Mouse (Mus musculus): ENCODE measurements at regions not wholly inside any gene's neighbourhood (a gene's known extent, or its start where the extent isn't known, plus 50 kb on each side); places are given as distances from the start of the nearest gene placed in this dataset.

DNA sequence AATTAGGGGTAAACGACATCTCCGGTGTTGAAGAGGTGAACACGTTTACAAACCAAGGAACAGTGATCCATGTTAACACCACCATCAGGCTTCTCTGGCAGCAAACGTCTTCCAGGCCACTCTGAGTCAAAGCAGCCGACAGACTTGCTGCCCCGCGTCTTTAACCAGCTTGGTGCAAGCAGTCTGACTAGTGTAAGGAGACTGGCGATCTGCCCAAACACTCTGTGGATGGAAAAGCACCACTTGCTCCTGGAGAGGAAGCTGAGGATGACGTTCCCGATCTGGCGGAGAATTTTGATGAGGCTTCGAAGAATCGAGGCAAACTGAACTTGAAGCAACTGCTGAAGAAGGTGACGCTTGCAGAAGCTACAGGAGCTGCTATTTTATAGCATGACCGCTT, 57.5 kb upstream of the Med13l start:
- DNase-seq (ENCODE audit: low spot score): no peak

GRCm38 (mm10) chr5:118504170-118504569, 56.3 kb upstream of the Med13l start:
- no peak for DNase-seq (ENCODE audit: low spot score)

DNA sequence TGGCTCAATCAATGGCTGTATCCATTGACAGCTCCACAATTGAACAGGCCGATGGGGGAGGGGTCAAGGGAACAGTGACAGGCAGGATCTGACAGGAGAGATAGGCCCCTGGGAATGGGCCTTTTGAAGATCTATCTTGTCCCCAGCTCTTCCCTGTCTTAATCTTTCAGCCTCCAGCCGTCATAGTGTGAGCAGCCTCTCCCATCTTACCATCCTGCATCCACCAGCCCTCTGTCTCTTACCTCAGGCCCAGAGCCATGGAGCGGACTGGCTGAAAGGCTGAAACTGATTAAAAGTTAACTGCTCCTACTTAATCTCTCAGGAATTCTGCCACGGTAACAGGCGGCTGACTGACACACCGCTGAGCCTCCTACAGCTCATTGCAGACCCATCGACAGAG, 55.6 kb upstream of the Med13l start:
- DNase-seq (ENCODE audit: low spot score): no peak

GRCm38 (mm10) chr5:118509871-118510270, 50.6 kb upstream of the Med13l start:
- no peak for DNase-seq (ENCODE audit: low spot score)
